Mouse (Mus musculus) liver, postnatal 0 days (tissue): ENCODE results near the gene Aff3.

Experiments
- CTCF ChIP-seq: sonication (generic); IDR thresholded peaks from 2 replicates; pipeline ENCODE4 v1.5.1; 2016; ENCODE audit warnings: antibody characterized with exemption, low read depth
- EP300 ChIP-seq: IDR thresholded peaks from 2 replicates; pipeline ENCODE4 v1.6.1; 2016; ENCODE audit warnings: antibody characterized with exemption, low read depth, mild to moderate bottlenecking

GRCm38 (mm10) chr1:38667892-38668291, 3.1 kb upstream of the Aff3 start:
- TF ChIP-seq EP300 (no peak), CTCF (no peak)
